In genomic region chr10:20148130-20148772, GRCm38 (mm10) we compare ENCODE assay signal across 8 mouse cellular contexts. TPM values are rescaled to one million over a fixed set of nuclear protein-coding genes. Genes with fewer than 3 reads are reported as not detected.
A peak's percentile ranks its signal among the peaks of the same experiment; 100 is the strongest.
DNase-seq lines count a peak whose midpoint lies in the region; ATAC-seq and TF ChIP-seq lines count a peak whose summit lies in the region.

Gene Map7 (plus strand): TSS chr10:20148471.

- no peak for ATAC-seq in lung, postnatal 0 days
- ATAC-seq in heart, embryonic 12.5 days (ENCODE audit: insufficient number of reproducible peaks, low FRiP score) = no peak
- ATAC-seq in midbrain, embryonic 11.5 days (ENCODE audit: low FRiP score) = no peak; the same call in 1 of the 2 replicates

- H3K9ac ChIP-seq in lung, postnatal 0 days (replicated peaks; ENCODE audit: low read depth) = peak within 1 kb of the TSS; percentile 81
- peak within 1 kb of the TSS; percentile 82 for H3K9ac ChIP-seq in heart, embryonic 12.5 days
- peak within 1 kb of the TSS; percentile 65 for H3K9ac ChIP-seq in midbrain, embryonic 11.5 days (ENCODE audit: low read length)

- no peak for TF ChIP-seq CTCF in lung, postnatal 0 days (IDR thresholded peaks at IDR 0.05)

- no peaks in the 10 kb centered on the region for H3K36me3 ChIP-seq in lung, postnatal 0 days (ENCODE audit: insufficient read depth, low read length)
- no peaks in the 10 kb centered on the region for H3K36me3 ChIP-seq in heart, embryonic 12.5 days
- H3K36me3 ChIP-seq in midbrain, embryonic 11.5 days (ENCODE audit: control insufficient read depth, insufficient read depth, low read length) = no peaks in the 10 kb centered on the region

- TF ChIP-seq EP300 in lung, postnatal 0 days (IDR thresholded peaks at IDR 0.05) = no peak

- H3K27me3 ChIP-seq in lung, postnatal 0 days (replicated peaks; ENCODE audit: insufficient read depth, low read length) = no peaks in the 10 kb centered on the region
- H3K27me3 ChIP-seq in heart, embryonic 12.5 days (replicated peaks) = peaks cover 28% of the 10 kb centered on the region
- H3K27me3 ChIP-seq in midbrain, embryonic 11.5 days (ENCODE audit: control insufficient read depth, insufficient read depth, low read length) = peaks cover 41% of the 10 kb centered on the region

- H3K27ac ChIP-seq in lung, postnatal 0 days (ENCODE audit: low read length) = peak within 1 kb of the TSS; percentile 82
- peak within 1 kb of the TSS; percentile 8; the same call in 1 of the 2 replicates for H3K27ac ChIP-seq in heart, embryonic 12.5 days (ENCODE audit: poor library complexity, severe bottlenecking)
- no peak within 1 kb of the TSS for H3K27ac ChIP-seq in midbrain, embryonic 11.5 days (ENCODE audit: low read depth, low read length)

- H3K9me3 ChIP-seq in lung, postnatal 0 days (ENCODE audit: low read length) = no peaks in the 10 kb centered on the region
- no peaks in the 10 kb centered on the region for H3K9me3 ChIP-seq in heart, embryonic 12.5 days (replicated peaks)
- no peaks in the 10 kb centered on the region for H3K9me3 ChIP-seq in midbrain, embryonic 11.5 days (ENCODE audit: control insufficient read depth, low read length)

- WGBS in lung, postnatal 0 days = 3% methylated on average over 48 of the region's 51 CpGs
- WGBS in heart, embryonic 12.5 days = 5% methylated on average over 51 of the region's 51 CpGs
- WGBS in midbrain, embryonic 11.5 days = 5% methylated on average over 42 of the region's 51 CpGs

- peak; percentile 26 for DNase-seq in lung, postnatal 0 days (ENCODE audit: low spot score)
- no peak for DNase-seq in lung, postnatal 14 days
- DNase-seq in brain, adult 2 months (ENCODE audit: low read depth, low spot score) = peak; percentile 71
- peak; percentile 35 for DNase-seq in layer of hippocampus, adult 9-11 months
- peak; percentile 89 for DNase-seq in midbrain, embryonic 11.5 days (ENCODE audit: low spot score, missing footprints)
- no peak for DNase-seq in spleen, adult 18-20 months
- DNase-seq in urinary bladder, postnatal 4 days (ENCODE audit: low spot score in 2 of 2) = no peak

- H3K4me2 ChIP-seq in lung, postnatal 0 days (replicated peaks; ENCODE audit: low read depth, low read length) = peak within 1 kb of the TSS; percentile 96
- H3K4me2 ChIP-seq in heart, embryonic 12.5 days = peak within 1 kb of the TSS; percentile 90
- H3K4me2 ChIP-seq in midbrain, embryonic 11.5 days = peak within 1 kb of the TSS; percentile 90

- H3K4me1 ChIP-seq in lung, postnatal 0 days (ENCODE audit: insufficient read depth, low read depth, low read length) = no peaks in the 10 kb centered on the region
- H3K4me1 ChIP-seq in heart, embryonic 12.5 days (replicated peaks) = 0 out of 2 replicates have a peak, but pooled peaks cover 12% of the 10 kb centered on the region
- peaks cover 11% of the 10 kb centered on the region for H3K4me1 ChIP-seq in midbrain, embryonic 11.5 days (ENCODE audit: control insufficient read depth, insufficient read depth, low read length)

- H3K4me3 ChIP-seq in lung, postnatal 0 days (ENCODE audit: low read depth, low read length) = peak within 1 kb of the TSS; percentile 81
- H3K4me3 ChIP-seq in heart, embryonic 12.5 days = peak within 1 kb of the TSS; percentile 74
- peak within 1 kb of the TSS; percentile 71 for H3K4me3 ChIP-seq in midbrain, embryonic 11.5 days (ENCODE audit: low read depth, low read length)

RNA-seq across cellular contexts. Expression of gene Map7, which starts in this region (rescaled TPM):
- 12.9 and 14.4 TPM in 2 replicates for polyA plus RNA-seq in lung, postnatal 0 days (2015; fragmentation: Nextera tagmentation; extraction: Ambion mirVana)
- polyA plus RNA-seq in heart, embryonic 12.5 days (2016; fragmentation: Nextera tagmentation; extraction: Ambion mirVana) = 7.4 and 8.3 TPM in 2 replicates
- 5.6 and 6.3 TPM in 2 replicates for polyA plus RNA-seq in midbrain, embryonic 11.5 days (2014; fragmentation: Nextera tagmentation; extraction: Ambion mirVana)

Comparison
In these comparisons a context has a peak if more than half of its experiments do, and no peak if none do; other contexts are left out.
1. DNase-seq: peak in lung, postnatal 0 days (single experiment), brain, adult 2 months (single experiment), layer of hippocampus, adult 9-11 months (single experiment) and midbrain, embryonic 11.5 days (single experiment); none in lung, postnatal 14 days (single experiment), spleen, adult 18-20 months (0 of 2) and urinary bladder, postnatal 4 days (0 of 2).
2. Peak in every context shown above with its lines, with median percentiles within 50 percentile points of each other: H3K4me2 ChIP-seq, H3K4me3 ChIP-seq and H3K9ac ChIP-seq.